Comparison of ENCODE assay signal across 9 mouse cellular contexts in genomic region chr8:108708833-108709387, GRCm38 (mm10).
DNase-seq lines count a peak whose midpoint lies in the region; ATAC-seq and TF ChIP-seq lines count a peak whose summit lies in the region.
"Had no signal": no experiment of that assay in that cellular context is flagged by ENCODE, and none has a peak within 500 bp of the region (broad histone marks: within the 10 kb centered on the region; RNA-seq: fewer than 3 reads in every experiment).

No protein-coding gene starts in this region.

- peak overlapping the region; percentile 75 for H3K27ac ChIP-seq in kidney, adult 2 months (ENCODE audit: insufficient read depth, low read depth, low read length)
- H3K27ac ChIP-seq in forebrain, embryonic 11.5 days (ENCODE audit: low read depth, low read length), result peak overlapping the region; percentile 43

- peak; percentile 37 for DNase-seq in kidney, adult 2 months
- no peak for DNase-seq in kidney, adult 18-20 months
- no peak for DNase-seq in forebrain, embryonic 11.5 days (ENCODE audit: low spot score)
- peak; percentile 42 for DNase-seq in kidney, postnatal 14 days
- no peak for DNase-seq in c-Kit-positive CD71-positive TER-119-positive erythroid progenitor cells, embryonic 14.5 days (ENCODE audit: low spot score)
- no peak for DNase-seq in thymus, postnatal 10 days (ENCODE audit: low spot score in 2 of 2)
- DNase-seq in gastrocnemius, adult 18-20 months (ENCODE audit: low spot score), result no peak
- DNase-seq: thymus, postnatal 14 days had no signal

- H3K9ac ChIP-seq in forebrain, embryonic 11.5 days (ENCODE audit: low read length), result no peak overlapping the region

- H3K79me2 ChIP-seq in myocyte (ENCODE audit: control insufficient read depth, insufficient read depth), result peaks cover 67% of the 10 kb centered on the region

- H3K4me1 ChIP-seq in kidney, adult 2 months (ENCODE audit: control insufficient read depth, insufficient read depth, low read length), result peaks cover 5% of the 10 kb centered on the region; the same call in 1 of the 2 replicates
- H3K4me1 ChIP-seq in forebrain, embryonic 11.5 days (replicated peaks; ENCODE audit: control insufficient read depth, insufficient read depth, low read length), result peaks cover 60% of the 10 kb centered on the region

- H3K4me3 ChIP-seq in kidney, adult 2 months (ENCODE audit: insufficient read depth, low read depth, low read length), result no peak overlapping the region
- no peak overlapping the region for H3K4me3 ChIP-seq in forebrain, embryonic 11.5 days (ENCODE audit: low read depth, low read length)
- H3K4me3 ChIP-seq in myocyte, result no peak overlapping the region

- no peak for ATAC-seq in forebrain, embryonic 11.5 days (replicated peaks; ENCODE audit: low FRiP score)

- 55% methylated on average over 8 of the region's 8 CpGs for WGBS in kidney, adult 2 months
- WGBS in forebrain, embryonic 11.5 days, result 8% methylated on average over 8 of the region's 8 CpGs

- no peak overlapping the region for H3K4me2 ChIP-seq in forebrain, embryonic 11.5 days (ENCODE audit: low read depth, low read length, severe bottlenecking)
- peak overlapping the region; percentile 79 for H3K4me2 ChIP-seq in myocyte (ENCODE audit: low read depth)

- H3K27me3 ChIP-seq in kidney, adult 2 months (replicated peaks; ENCODE audit: control insufficient read depth, insufficient read depth, low read length), result peaks cover 4% of the 10 kb centered on the region
- no peaks in the 10 kb centered on the region for H3K27me3 ChIP-seq in forebrain, embryonic 11.5 days (ENCODE audit: control insufficient read depth, insufficient read depth, low read length)
- no peaks in the 10 kb centered on the region for H3K27me3 ChIP-seq in myocyte (ENCODE audit: control insufficient read depth, insufficient read depth, insufficient read length)

- H3K9me3 ChIP-seq in forebrain, embryonic 11.5 days (ENCODE audit: control insufficient read depth, low read length), result no peaks in the 10 kb centered on the region

- no peaks in the 10 kb centered on the region for H3K36me3 ChIP-seq in kidney, adult 2 months (ENCODE audit: control insufficient read depth, insufficient read depth, low read length)
- H3K36me3 ChIP-seq in forebrain, embryonic 11.5 days (ENCODE audit: control insufficient read depth, insufficient read depth, low read length), result no peaks in the 10 kb centered on the region
- H3K36me3 ChIP-seq in myocyte (ENCODE audit: control insufficient read depth, insufficient read depth), result no peaks in the 10 kb centered on the region

- no peak for TF ChIP-seq CTCF in kidney, adult 2 months (conservative IDR thresholded peaks at IDR 0.05; ENCODE audit: insufficient read depth, insufficient read length, low read depth, low read length)

- H3ac ChIP-seq in myocyte (ENCODE audit: control insufficient read depth, insufficient read length), result no peak overlapping the region

- no peak for TF ChIP-seq POLR2A in kidney, adult 2 months (IDR thresholded peaks at IDR 0.05; ENCODE audit: low read depth, low read length)
- TF ChIP-seq POLR2A in myocyte (IDR thresholded peaks at IDR 0.05; ENCODE audit: insufficient read length, low read depth), result no peak

TF ChIP-seq in myocyte, 11 proteins besides CTCF, POLR2A, EP300 and RAD21:
- TF ChIP-seq MYOG (IDR thresholded peaks at IDR 0.05; ENCODE audit: control insufficient read depth in 1 of 3, insufficient read depth in 1 of 3, insufficient read length in 2 of 3, low read depth in 2 of 3) (no peak), USF1 (IDR thresholded peaks at IDR 0.05; ENCODE audit: low read depth) (no peak), MAX (IDR thresholded peaks at IDR 0.05; ENCODE audit: low read depth) (no peak), SRF (IDR thresholded peaks at IDR 0.05; ENCODE audit: control insufficient read depth, insufficient read length, low read depth) (no peak), CEBPB (IDR thresholded peaks at IDR 0.05; ENCODE audit: insufficient read depth, poor library complexity, severe bottlenecking) (no peak), POLR2AphosphoS2 (IDR thresholded peaks at IDR 0.05; ENCODE audit: insufficient read length, low read depth) (no peak), MYOD1 (IDR thresholded peaks at IDR 0.05; ENCODE audit: control insufficient read depth in 1 of 3, insufficient read length in 2 of 3, low read depth in 2 of 3) (no peak), TCF12 (IDR thresholded peaks at IDR 0.05; ENCODE audit: insufficient read depth, poor library complexity, severe bottlenecking) (no peak), TCF3 (IDR thresholded peaks at IDR 0.05; ENCODE audit: insufficient read length, low read depth) (no peak), E2F4 (IDR thresholded peaks at IDR 0.05; ENCODE audit: insufficient read depth) (no peak)

Comparison
In these comparisons a context has a peak if more than half of its experiments do, and no peak if none do; other contexts are left out.
1. DNase-seq: peak in kidney, adult 2 months (single experiment) and kidney, postnatal 14 days (single experiment); none in kidney, adult 18-20 months (single experiment), forebrain, embryonic 11.5 days (single experiment), c-Kit-positive CD71-positive TER-119-positive erythroid progenitor cells, embryonic 14.5 days (single experiment), thymus, postnatal 10 days (0 of 2) and gastrocnemius, adult 18-20 months (single experiment).